Mouse (Mus musculus) brain, adult 10 weeks (tissue): ENCODE results near the gene Nono. TPM values are rescaled to one million over a fixed set of nuclear protein-coding genes. Genes with fewer than 3 reads are reported as not detected.

Experiments
- polyA plus RNA-seq: library from polyadenylated mRNA; stranded (reverse); fragments of 350-450 nt; fragmentation: Illumina TruSeq; extraction: RNeasy Lipid Tissue Mini Kit (QIAGEN cat#74804); gene quantifications from one replicate; pipeline ENCODE4 v1.2.3, GENCODE M21; 2015; ENCODE audit warnings: low read depth, low replicate concordance

Gene Nono
- 122 TPM for polyA plus RNA-seq

GRCm38 (mm10) chrX:101429142-101429949 is at the start of gene Nono:
Nono (plus strand) TSS chrX:101429318.

GRCm38 (mm10) chrX:101420700-101421095 is 8.4 kb upstream of the Nono start, which contains the start of gene Zmym3:
Zmym3 (minus strand) TSS chrX:101420849.

GRCm38 (mm10) chrX:101448886-101449475 is 19.9 kb downstream of the Nono start, which contains the start of gene Itgb1bp2:
Itgb1bp2 (plus strand) TSS chrX:101449088.

Other genes starting within 250 kb of the Nono start
- gene Snx12, start 206.8 kb upstream of the Nono start, polyA plus RNA-seq: 57.6 TPM
- gene Foxo4, start 174.8 kb upstream of the Nono start, polyA plus RNA-seq: 14.7 TPM
- not detected for gene Gm614, start 165.3 kb upstream of the Nono start, polyA plus RNA-seq
- 1.2 TPM for gene Il2rg, start 161.1 kb upstream of the Nono start, polyA plus RNA-seq
- not detected for gene Gm20489, start 160.3 kb upstream of the Nono start, polyA plus RNA-seq
- 25.8 TPM for gene Med12, start 155.3 kb upstream of the Nono start, polyA plus RNA-seq
- 33.2 TPM for gene Nlgn3, start 130.2 kb upstream of the Nono start, polyA plus RNA-seq
- gene Gjb1, start 52.9 kb upstream of the Nono start, polyA plus RNA-seq: 34.5 TPM
- gene Zmym3, start 8.5 kb upstream of the Nono start, polyA plus RNA-seq: 96.2 TPM
- gene Itgb1bp2, start 19.8 kb downstream of the Nono start, polyA plus RNA-seq: 0.80 TPM
- gene Taf1, start 103.4 kb downstream of the Nono start, polyA plus RNA-seq: 35.0 TPM
- gene Ogt, start 210.7 kb downstream of the Nono start, polyA plus RNA-seq: 199 TPM